Mouse (Mus musculus) cerebellum, postnatal 36 days (tissue): ENCODE data around the gene Smurf1.

Experiments used
- DNase-seq, 2 experiments: peaks; one replicate each; pipeline ENCODE4 v3.0.0; 2021 to 2022; ENCODE audit warnings: mixed read lengths in 2 of 2

Smurf1 gene

GRCm38 (mm10) chr5:144952592-144952991 lies 13.1 kb downstream of the Smurf1 start:
- no peak for DNase-seq

GRCm38 (mm10) chr5:144950428-144951051 lies 15.1 kb downstream of the Smurf1 start:
- no peak for DNase-seq

DNA sequence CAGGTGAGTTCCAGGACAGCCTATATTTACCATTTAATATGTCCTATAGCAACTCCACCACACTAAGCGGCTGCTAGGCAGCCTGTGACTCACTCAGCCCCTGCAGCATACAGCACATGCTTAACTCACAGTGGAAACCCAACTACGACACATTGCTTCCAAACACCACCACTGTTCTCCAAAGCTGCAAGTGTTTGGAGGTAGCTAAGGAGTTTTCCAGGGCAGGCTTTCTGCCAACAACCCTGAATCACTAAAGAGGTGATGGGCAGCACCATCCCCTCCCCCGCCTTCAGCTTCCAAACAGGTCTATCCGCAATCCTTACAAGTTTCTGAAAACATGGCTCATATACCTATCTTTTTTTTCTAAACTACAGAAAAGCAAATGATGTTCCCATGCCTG lies 15.8 kb downstream of the Smurf1 start:
- no peak for DNase-seq

GRCm38 (mm10) chr5:144948422-144948821 lies 17.2 kb downstream of the Smurf1 start:
- no peak for DNase-seq

DNA sequence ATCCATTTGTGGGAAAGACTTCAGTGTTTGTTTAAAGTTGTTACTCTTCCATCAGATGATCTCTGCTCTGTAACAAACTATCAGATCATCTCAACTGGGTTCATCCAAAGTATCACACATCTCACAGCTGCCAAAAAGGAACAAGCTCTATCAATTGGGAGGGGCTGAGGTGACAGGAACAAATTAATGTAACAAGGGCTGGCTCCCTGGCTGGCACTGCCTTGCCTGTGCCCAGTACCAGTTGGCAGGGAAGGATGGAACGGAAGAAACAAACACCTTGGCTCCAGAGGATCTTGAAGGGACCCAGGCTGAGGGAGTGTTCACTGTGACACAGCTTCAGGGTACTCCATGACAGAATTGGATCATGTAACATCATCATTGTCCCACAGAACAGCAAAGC lies 17.6 kb downstream of the Smurf1 start:
- DNase-seq, result no peak

DNA sequence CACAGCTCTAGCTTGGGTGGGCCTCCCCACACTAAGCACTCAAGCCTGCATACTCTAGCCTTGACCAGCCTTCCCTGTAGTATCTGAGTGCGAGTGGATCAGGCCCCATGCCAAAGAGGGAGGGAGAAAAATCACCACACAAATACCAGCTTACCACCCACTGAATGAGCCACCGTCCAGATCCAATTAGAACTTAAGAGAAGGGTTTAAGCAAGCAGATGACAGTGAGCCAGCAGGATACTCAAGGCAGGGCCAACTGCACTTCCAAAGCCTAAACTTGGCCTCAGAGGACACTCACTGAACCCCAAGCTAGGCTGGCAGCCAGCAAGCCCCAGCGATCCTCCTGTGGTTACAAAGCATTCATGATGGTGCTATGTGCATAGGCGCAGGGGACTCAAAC lies 19.6 kb downstream of the Smurf1 start:
- peak; percentile 50 to 53 for DNase-seq

GRCm38 (mm10) chr5:144944932-144945331 lies 20.7 kb downstream of the Smurf1 start:
- DNase-seq, result no peak

- no peak for DNase-seq
Observed at GRCm38 (mm10) chr5:144944370-144944769, 21.3 kb downstream of the Smurf1 start.

DNA sequence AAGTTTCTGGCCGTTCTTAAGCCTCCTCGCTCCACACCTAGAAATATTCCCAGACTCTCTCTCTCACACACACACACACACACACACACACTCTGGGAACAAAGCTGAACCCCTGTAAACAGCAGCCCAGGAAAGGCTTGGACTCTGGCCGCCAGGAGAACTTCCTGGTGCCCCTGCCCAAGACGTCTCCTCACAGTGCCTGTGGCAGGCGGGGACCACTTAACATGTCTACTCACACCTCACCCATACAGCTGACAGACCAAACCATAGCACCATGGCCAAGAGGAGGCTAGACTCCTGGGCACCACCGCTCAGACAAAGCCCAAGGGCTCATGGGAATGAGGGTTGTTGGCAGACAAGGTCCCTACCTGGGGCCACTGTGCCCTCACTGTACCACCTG lies 22.3 kb downstream of the Smurf1 start:
- no peak for DNase-seq

GRCm38 (mm10) chr5:144942431-144942830 lies 23.2 kb downstream of the Smurf1 start:
- DNase-seq, result no peak

GRCm38 (mm10) chr5:144940904-144941303 lies 24.7 kb downstream of the Smurf1 start:
- DNase-seq, result no peak

DNA sequence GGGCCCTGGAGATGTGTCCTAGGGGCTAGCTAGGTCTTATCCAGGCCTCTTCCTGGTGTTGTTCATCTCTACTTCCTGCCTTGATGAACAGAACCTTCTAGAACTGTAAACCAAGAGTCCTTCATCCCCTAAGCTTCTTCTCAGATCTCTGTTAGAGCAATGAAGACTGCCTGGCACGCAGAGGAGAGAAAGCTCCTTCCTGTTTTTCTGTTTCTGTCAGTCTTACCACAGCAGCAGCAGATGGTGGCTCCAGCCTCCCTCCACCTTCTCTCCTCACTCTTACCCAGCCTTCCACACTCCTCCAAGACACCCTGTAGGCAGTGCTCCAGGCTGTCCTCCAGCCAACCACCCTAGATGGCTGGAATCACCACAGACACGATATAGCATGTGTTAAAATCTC lies 28.3 kb downstream of the Smurf1 start:
- DNase-seq, result no peak

GRCm38 (mm10) chr5:144933486-144933885 lies 32.2 kb downstream of the Smurf1 start:
- DNase-seq, result no peak

- DNase-seq, result no peak
Observed at GRCm38 (mm10) chr5:144931841-144932240, 33.8 kb downstream of the Smurf1 start.

DNA sequence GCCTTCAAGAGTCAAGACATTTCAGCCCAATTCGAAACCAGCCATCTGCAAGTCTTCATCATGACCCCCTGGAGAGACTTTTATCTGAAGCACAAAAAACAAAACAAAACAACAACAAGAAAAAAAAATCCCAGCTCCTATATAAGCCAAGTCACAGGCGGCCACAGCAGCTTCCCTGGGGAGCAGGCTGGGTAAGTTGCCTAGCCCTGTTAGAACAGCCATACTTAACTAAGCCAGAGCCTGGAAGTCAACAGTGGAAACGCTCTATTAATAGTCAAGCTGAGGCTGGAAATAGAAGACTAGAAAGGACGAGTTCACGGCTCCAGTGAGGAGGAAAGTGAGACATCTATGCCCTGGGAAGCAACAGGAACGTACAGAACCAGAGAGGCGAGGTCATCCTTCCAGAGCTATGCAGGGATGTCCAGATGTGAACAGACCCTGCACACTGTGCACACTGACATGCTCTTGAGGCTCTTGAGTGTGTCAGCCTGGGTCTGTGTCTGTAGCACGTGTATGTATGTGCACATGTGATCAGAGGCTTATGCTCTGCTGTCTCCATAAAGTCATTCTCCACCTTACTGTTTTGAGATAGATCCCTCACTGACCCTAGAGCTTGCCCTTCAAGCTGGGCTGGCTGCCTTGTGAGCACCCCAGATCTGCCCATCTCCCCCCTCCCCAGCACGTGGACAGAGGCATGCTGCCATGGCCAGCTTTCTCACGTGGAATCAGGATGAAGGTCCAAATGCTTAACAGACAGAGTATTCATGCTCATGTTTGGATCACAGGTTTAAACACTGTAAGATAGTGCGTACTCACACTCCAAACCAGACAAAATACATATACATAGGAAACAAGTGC lies 36.6 kb downstream of the Smurf1 start:
- no peak for DNase-seq

DNA sequence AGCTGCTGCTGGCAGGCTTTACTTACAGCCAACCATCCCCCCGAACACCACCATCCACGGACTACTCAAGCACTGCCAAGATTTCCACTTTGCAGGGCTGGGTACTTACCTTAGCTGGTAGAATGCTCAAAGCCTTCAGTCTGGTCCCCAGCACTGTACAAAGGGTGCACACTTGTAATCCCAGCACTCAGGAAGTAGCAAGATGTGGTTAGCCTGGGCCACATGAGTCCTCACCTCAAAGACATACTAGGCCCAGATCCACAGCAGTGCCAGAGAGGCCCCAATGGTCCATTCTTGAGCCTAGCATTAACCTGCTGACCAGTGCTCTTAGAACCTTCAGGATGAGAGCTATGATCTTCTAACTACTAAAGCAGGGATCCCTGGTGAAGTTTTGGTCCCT lies 39.4 kb downstream of the Smurf1 start:
- no peak for DNase-seq

GRCm38 (mm10) chr5:144923351-144923750 lies 42.3 kb downstream of the Smurf1 start:
- no peak for DNase-seq

GRCm38 (mm10) chr5:144919790-144920189 lies 45.9 kb downstream of the Smurf1 start:
- no peak for DNase-seq

DNA sequence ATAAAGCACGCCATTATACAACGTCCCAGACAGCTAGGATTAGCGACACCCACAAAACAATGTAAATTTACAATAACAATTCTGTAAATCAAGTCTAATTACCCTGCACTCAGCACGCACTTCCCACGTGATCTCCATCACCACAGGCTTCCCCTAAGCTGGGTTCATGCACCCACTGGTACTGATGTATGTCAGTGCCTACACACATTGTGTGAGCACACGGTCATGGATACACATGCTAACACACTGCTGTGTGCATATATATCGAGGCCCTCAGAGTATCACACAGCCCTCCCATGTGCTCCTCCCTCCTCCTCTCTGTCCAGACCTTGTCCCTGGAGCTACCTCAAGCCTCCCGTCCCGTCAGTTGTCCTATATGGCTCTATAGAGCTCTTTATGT lies 46.5 kb downstream of the Smurf1 start:
- no peak for DNase-seq

GRCm38 (mm10) chr5:144918204-144918603 lies 47.4 kb downstream of the Smurf1 start:
- DNase-seq, result no peak

DNA sequence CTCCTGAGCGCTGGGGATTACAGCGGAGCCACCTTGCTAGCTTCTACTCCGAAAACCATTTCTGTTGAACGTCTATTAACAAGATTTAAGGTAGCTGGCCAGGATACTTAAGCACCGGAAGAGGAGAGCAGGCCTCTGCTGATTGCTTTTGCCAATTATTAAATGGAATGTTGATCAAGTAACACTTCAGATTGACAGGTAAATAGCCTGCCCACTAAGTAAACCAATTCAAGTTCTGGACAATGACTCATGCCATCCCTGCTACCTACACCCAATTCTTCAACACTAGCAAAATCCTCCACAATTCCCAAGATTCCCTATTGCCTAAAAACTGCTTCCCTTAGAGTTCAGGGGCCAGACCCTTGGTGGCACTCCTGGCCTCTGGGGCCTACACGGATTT lies 48.5 kb downstream of the Smurf1 start:
- no peak for DNase-seq

- DNase-seq, result no peak
Observed at GRCm38 (mm10) chr5:144915828-144916227, 49.8 kb downstream of the Smurf1 start.

- DNase-seq, result peak in 1 of 2 experiments; percentile 20
Observed at GRCm38 (mm10) chr5:144914433-144914906, 51.2 kb downstream of the Smurf1 start.

DNA sequence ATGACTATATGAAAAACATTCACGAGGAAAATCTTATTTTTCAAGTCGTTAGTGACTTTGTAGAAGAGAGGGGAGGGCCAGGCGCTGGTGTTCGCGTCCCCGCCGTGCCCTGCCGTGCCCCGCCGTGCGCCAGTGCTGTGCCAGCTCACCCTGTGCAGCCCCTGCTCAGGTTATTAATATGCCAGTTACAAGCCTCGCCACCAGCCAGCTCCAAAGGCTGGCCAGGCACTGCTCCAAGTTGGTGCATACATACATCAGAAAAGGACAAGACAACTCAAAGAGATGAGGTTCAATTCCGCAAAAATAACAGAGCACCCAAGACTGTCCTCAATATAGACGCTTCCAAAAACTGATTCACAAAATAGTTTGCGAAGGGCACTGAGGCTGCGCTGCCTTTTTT lies 51.7 kb downstream of the Smurf1 start:
- peak; percentile 54 to 61 for DNase-seq
